Mouse (Mus musculus) heart, embryonic 13.5 days (tissue): ENCODE measurements at regions not wholly inside any gene's neighbourhood (a gene's known extent, or its start where the extent isn't known, plus 50 kb on each side); places are given as distances from the start of the nearest gene placed in this dataset.
A peak's percentile ranks its signal among the peaks of the same experiment; 100 is the strongest.
"Not testable (repeated sequence)": the region's sequence is repeated elsewhere in the genome, so short reads cannot be mapped to it uniquely, and the experiment has no call there.

Source experiments
- ATAC-seq: fragments of 200-750 bp; cut with Nextera tagmentation; 2 replicates; pipeline ENCODE4 v1.8.0; 2017; ENCODE audit warnings: moderate TSS enrichment; ENCODE audit not compliant: insufficient number of reproducible peaks, low FRiP score, low TSS enrichment; ENCODE audit errors: extremely low read depth
- H3K27ac ChIP-seq: fragments of 300-500 bp; sonication (generic); replicated peaks from 2 replicates; pipeline ENCODE4 v1.5.1; 2015; ENCODE audit warnings: moderate library complexity, mild to moderate bottlenecking, inconsistent platforms
- H3K27me3 ChIP-seq: fragments of 300-500 bp; sonication (generic); replicated peaks from 2 replicates; pipeline ENCODE4 v1.6.1; 2015; ENCODE audit warnings: mild to moderate bottlenecking, inconsistent platforms
- H3K36me3 ChIP-seq: fragments of 300-500 bp; sonication (generic); 2 replicates; pipeline ENCODE4 v1.6.1; 2015; ENCODE audit warnings: mild to moderate bottlenecking, inconsistent platforms
- H3K4me1 ChIP-seq: fragments of 300-500 bp; sonication (generic); 2 replicates; pipeline ENCODE4 v1.6.1; 2015; ENCODE audit warnings: inconsistent platforms
- H3K4me2 ChIP-seq: fragments of 300-500 bp; sonication (generic); 2 replicates; pipeline ENCODE4 v1.6.1; 2015; ENCODE audit warnings: inconsistent platforms, mild to moderate bottlenecking, moderate library complexity
- H3K4me3 ChIP-seq: fragments of 300-500 bp; sonication (generic); 2 replicates; pipeline ENCODE4 v1.5.1; 2015; ENCODE audit warnings: moderate library complexity, mild to moderate bottlenecking, inconsistent platforms
- H3K9ac ChIP-seq: fragments of 300-500 bp; sonication (generic); 2 replicates; pipeline ENCODE4 v1.6.1; 2015; ENCODE audit warnings: inconsistent platforms, mild to moderate bottlenecking, moderate library complexity
- H3K9me3 ChIP-seq: fragments of 300-500 bp; sonication (generic); 2 replicates; pipeline ENCODE4 v1.6.1; 2016; ENCODE audit warnings: inconsistent platforms
- WGBS: fragments of 180-500 bp; shearing (Covaris S2); methylation state at CpG from one replicate; pipeline ENCODE4 v1.1.7; 2015; ENCODE audit warnings: mixed read lengths; 5-methylcytosine and 5-hydroxymethylcytosine counted together

- no peaks in the 10 kb centered on the region for H3K9me3 ChIP-seq
- peaks cover 17% of the 10 kb centered on the region for H3K4me1 ChIP-seq
- no peak overlapping the region for H3K4me3 ChIP-seq
- H3K27ac ChIP-seq = no peak overlapping the region
- no peak overlapping the region for H3K9ac ChIP-seq
- no peaks in the 10 kb centered on the region for H3K36me3 ChIP-seq
- H3K4me2 ChIP-seq = no peak overlapping the region
- ATAC-seq = no peak
- peaks cover 51% of the 10 kb centered on the region for H3K27me3 ChIP-seq
- WGBS = 76% methylated on average over 6 of the region's 6 CpGs
These were observed 57.9 kb downstream of the Llph start for GRCm38 (mm10) chr10:120284785-120285184.

- peaks cover 9% of the 10 kb centered on the region; the same call in 1 of the 2 replicates for H3K4me1 ChIP-seq
- no peak for ATAC-seq
- H3K9me3 ChIP-seq = no peaks in the 10 kb centered on the region
- no peak overlapping the region for H3K4me3 ChIP-seq
- H3K4me2 ChIP-seq = no peak overlapping the region
- WGBS = 82% methylated on average over 3 of the region's 3 CpGs
- no peak overlapping the region for H3K27ac ChIP-seq
- H3K36me3 ChIP-seq = no peaks in the 10 kb centered on the region
- peaks cover 34% of the 10 kb centered on the region for H3K27me3 ChIP-seq
- no peak overlapping the region for H3K9ac ChIP-seq
These were observed 65.0 kb downstream of the Llph start for GRCm38 (mm10) chr10:120291912-120292311.

- H3K27ac ChIP-seq, ATAC-seq, H3K9ac ChIP-seq, H3K4me3 ChIP-seq, H3K4me1 ChIP-seq, H3K36me3 ChIP-seq, H3K4me2 ChIP-seq, H3K9me3 ChIP-seq: not testable (repeated sequence)
- 84% methylated on average over 13 of the region's 13 CpGs for WGBS
- peaks cover 24% of the 10 kb centered on the region for H3K27me3 ChIP-seq
These were observed 66.5 kb downstream of the Llph start for GRCm38 (mm10) chr10:120293381-120293780.

GRCm38 (mm10) chr10:120294487-120294886 lies 67.6 kb downstream of the Llph start:
- H3K4me1 ChIP-seq = peaks cover 2% of the 10 kb centered on the region; the same call in 1 of the 2 replicates
- no peak for ATAC-seq
- no peaks in the 10 kb centered on the region for H3K9me3 ChIP-seq
- 42% methylated on average over 9 of the region's 9 CpGs for WGBS
- no peak overlapping the region for H3K4me3 ChIP-seq
- H3K27me3 ChIP-seq = peaks cover 24% of the 10 kb centered on the region
- no peak overlapping the region for H3K9ac ChIP-seq
- no peak overlapping the region for H3K27ac ChIP-seq
- no peak overlapping the region for H3K4me2 ChIP-seq
- no peaks in the 10 kb centered on the region for H3K36me3 ChIP-seq

- no peak overlapping the region for H3K27ac ChIP-seq
- no peak overlapping the region for H3K4me2 ChIP-seq
- no peak for ATAC-seq
- H3K9me3 ChIP-seq = no peaks in the 10 kb centered on the region
- H3K36me3 ChIP-seq = no peaks in the 10 kb centered on the region
- H3K4me3 ChIP-seq = no peak overlapping the region
- H3K4me1 ChIP-seq = no peaks in the 10 kb centered on the region
- H3K9ac ChIP-seq = no peak overlapping the region
- peaks cover 24% of the 10 kb centered on the region for H3K27me3 ChIP-seq
These were observed 70.4 kb downstream of the Llph start for GRCm38 (mm10) chr10:120297311-120297710.

GRCm38 (mm10) chr10:120298293-120298927 lies 71.5 kb downstream of the Llph start:
- no peak overlapping the region for H3K9ac ChIP-seq
- no peaks in the 10 kb centered on the region for H3K9me3 ChIP-seq
- H3K36me3 ChIP-seq = no peaks in the 10 kb centered on the region
- H3K4me1 ChIP-seq = no peaks in the 10 kb centered on the region
- peaks cover 24% of the 10 kb centered on the region for H3K27me3 ChIP-seq
- no peak overlapping the region for H3K27ac ChIP-seq
- 66% methylated on average over 14 of the region's 14 CpGs for WGBS
- H3K4me3 ChIP-seq = no peak overlapping the region
- 0 out of 2 replicates have a peak overlapping the region, but pooled peaks have one; percentile 18 for H3K4me2 ChIP-seq
- no peak for ATAC-seq

- H3K4me1 ChIP-seq = 0 out of 2 replicates have a peak, but pooled peaks cover 4% of the 10 kb centered on the region
- no peak overlapping the region for H3K4me3 ChIP-seq
- no peaks in the 10 kb centered on the region for H3K9me3 ChIP-seq
- no peak overlapping the region for H3K9ac ChIP-seq
- no peak overlapping the region for H3K27ac ChIP-seq
- no peak overlapping the region for H3K4me2 ChIP-seq
- H3K27me3 ChIP-seq = peaks cover 13% of the 10 kb centered on the region; the same call in 1 of the 2 replicates
- no peak for ATAC-seq
- 38% methylated on average over 5 of the region's 5 CpGs for WGBS
- no peaks in the 10 kb centered on the region for H3K36me3 ChIP-seq
These were observed 79.1 kb downstream of the Llph start for GRCm38 (mm10) chr10:120306010-120306409.

GRCm38 (mm10) chr10:120308681-120309080 lies 81.8 kb downstream of the Llph start:
- Histone ChIP-seq H3K9me3 (no peaks in the 10 kb centered on the region), H3K4me2 (no peak overlapping the region), H3K4me3 (no peak overlapping the region), H3K9ac (no peak overlapping the region), H3K36me3 (no peaks in the 10 kb centered on the region), H3K27me3 (peaks cover 5% of the 10 kb centered on the region; the same call in 1 of the 2 replicates), H3K4me1 (0 out of 2 replicates have a peak, but pooled peaks cover 4% of the 10 kb centered on the region), H3K27ac (no peak overlapping the region)
- ATAC-seq = no peak
- WGBS = 33% methylated on average over 5 of the region's 5 CpGs
